10 mouse cellular contexts compared by ENCODE assay signal in the genomic region with DNA sequence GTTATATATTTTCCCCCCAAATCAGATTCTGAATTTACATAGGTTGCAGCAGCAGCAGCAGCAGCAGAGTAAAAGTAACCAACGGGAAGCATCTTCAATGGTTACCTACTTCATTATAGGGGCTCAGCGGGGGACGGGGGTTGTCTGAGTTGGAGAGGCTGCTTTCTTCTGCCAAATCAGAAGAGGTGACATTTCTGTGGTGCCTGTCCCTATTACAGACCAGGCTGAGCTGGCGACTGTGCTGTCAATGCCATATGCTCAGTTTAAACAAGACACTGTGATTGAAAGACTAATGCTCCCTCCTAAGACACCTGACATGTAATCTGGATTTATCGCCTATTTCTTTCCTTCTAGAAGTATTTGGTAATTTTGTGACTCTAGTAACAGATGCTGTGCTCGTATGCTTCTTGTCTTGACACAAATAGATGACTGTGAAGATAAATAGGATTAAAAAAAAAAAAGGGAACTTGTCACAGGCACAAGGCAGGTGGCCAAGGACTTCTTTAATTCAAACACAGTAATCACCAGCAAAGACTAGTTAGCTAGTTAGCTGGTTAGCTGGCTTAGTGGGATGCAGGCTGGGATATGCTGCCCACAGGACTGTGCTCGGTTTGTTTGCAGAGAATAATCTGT.
DNase-seq lines count a peak whose midpoint lies in the region; ATAC-seq and TF ChIP-seq lines count a peak whose summit lies in the region.
"Had no signal": no experiment of that assay in that cellular context is flagged by ENCODE, and none has a peak within 500 bp of the region (broad histone marks: within the 10 kb centered on the region; RNA-seq: fewer than 3 reads in every experiment).

No protein-coding gene starts in this region.

- DNase-seq in forebrain, embryonic 10.5 days (ENCODE audit: extremely low spot score, low spot score): no peak
- DNase-seq in layer of hippocampus, adult 9-11 months: peak; percentile 26
- no peak for DNase-seq in layer of hippocampus, postnatal 25 days (ENCODE audit: extremely low spot score in 1 of 2, low spot score in 1 of 2)
- DNase-seq in cerebellum, adult 9-10 months: peak; percentile 76
- no peak for DNase-seq in natural killer cell, adult 2 months (ENCODE audit: low spot score in 2 of 2)
- no peak for DNase-seq in gastrocnemius, adult 2 months

- no peak overlapping the region for H3K4me2 ChIP-seq in forebrain, embryonic 12.5 days

- 0 out of 2 replicates have a peak overlapping the region, but pooled peaks have one; percentile 61 for H3K4me3 ChIP-seq in forebrain, embryonic 12.5 days (replicated peaks)
- H3K4me3 ChIP-seq in forebrain, embryonic 10.5 days: no peak overlapping the region; the same call in 1 of the 2 replicates
- no peak overlapping the region for H3K4me3 ChIP-seq in gastrocnemius, adult 2 months

- 41% methylated on average over 7 of the region's 7 CpGs for WGBS in forebrain, embryonic 12.5 days
- WGBS in forebrain, embryonic 10.5 days: 49% methylated on average over 7 of the region's 7 CpGs

- no peak overlapping the region for H3K9ac ChIP-seq in forebrain, embryonic 12.5 days
- H3K9ac ChIP-seq: liver, embryonic 12.5 days had no signal

- peaks cover 21% of the 10 kb centered on the region for H3K4me1 ChIP-seq in forebrain, embryonic 12.5 days
- H3K4me1 ChIP-seq in forebrain, embryonic 10.5 days: peaks cover 22% of the 10 kb centered on the region
- H3K4me1 ChIP-seq: liver, embryonic 12.5 days had no signal

- no peaks in the 10 kb centered on the region for H3K9me3 ChIP-seq in forebrain, embryonic 12.5 days
- H3K9me3 ChIP-seq in forebrain, embryonic 10.5 days: no peaks in the 10 kb centered on the region
- H3K9me3 ChIP-seq: liver, embryonic 12.5 days; neural tube, embryonic 12.5 days had no signal

- ATAC-seq in forebrain, embryonic 12.5 days (ENCODE audit: low FRiP score): peak; percentile 31; the same call in 1 of the 2 replicates
- peak; percentile 15; the same call in 1 of the 2 replicates for ATAC-seq in granulocyte monocyte progenitor cell, adult 5-6 weeks (replicated peaks; ENCODE audit: poor library complexity, severe bottlenecking)
- ATAC-seq: liver, embryonic 12.5 days had no signal

- H3K27ac ChIP-seq in forebrain, embryonic 12.5 days: no peak overlapping the region
- no peak overlapping the region for H3K27ac ChIP-seq in forebrain, embryonic 10.5 days
- no peak overlapping the region for H3K27ac ChIP-seq in gastrocnemius, adult 2 months
- H3K27ac ChIP-seq: liver, embryonic 12.5 days; neural tube, embryonic 12.5 days had no signal

- peaks cover 22% of the 10 kb centered on the region for H3K27me3 ChIP-seq in forebrain, embryonic 12.5 days
- H3K27me3 ChIP-seq in forebrain, embryonic 10.5 days (ENCODE audit: poor library complexity, severe bottlenecking): peaks cover 40% of the 10 kb centered on the region

- no peaks in the 10 kb centered on the region for H3K36me3 ChIP-seq in forebrain, embryonic 12.5 days (replicated peaks)
- H3K36me3 ChIP-seq in forebrain, embryonic 10.5 days (replicated peaks): no peaks in the 10 kb centered on the region
- H3K36me3 ChIP-seq: liver, embryonic 12.5 days; neural tube, embryonic 12.5 days had no signal

- TF ChIP-seq CTCF in gastrocnemius, adult 2 months (IDR thresholded peaks at IDR 0.05): no peak

- intact Hi-C loops in gastrocnemius, adult 2 months (cut with DNase I): loop anchor here (2.0 kb wide), 1 partner anchor 41 kb away; no protein-coding TSS in a partner anchor

Comparison
In these comparisons a context has a peak if more than half of its experiments do, and no peak if none do; other contexts are left out.
1. DNase-seq: peak in layer of hippocampus, adult 9-11 months (single experiment) and cerebellum, adult 9-10 months (single experiment); none in forebrain, embryonic 10.5 days (single experiment), layer of hippocampus, postnatal 25 days (0 of 2), natural killer cell, adult 2 months (0 of 2) and gastrocnemius, adult 2 months (single experiment).